Mouse (Mus musculus): ENCODE data around the gene Lat2.
"Not testable (repeated sequence)": the region's sequence is repeated elsewhere in the genome, so short reads cannot be mapped to it uniquely, and the experiment has no call there.

Gene Lat2

GRCm38 (mm10) chr5:134614802-134615201, at the start of gene Lat2:
Gene Lat2, minus strand, starts transcription at chr5:134615025.
- DNase-seq = no peak

GRCm38 (mm10) chr5:134656708-134657107, 41.9 kb upstream of the Lat2 start:
- peak; percentile 53 to 55 for DNase-seq

GRCm38 (mm10) chr5:134652015-134652414, 37.2 kb upstream of the Lat2 start:
- peak in 1 of 2 experiments; percentile 29 for DNase-seq

- peak; percentile 56 to 80 for DNase-seq
Measured at GRCm38 (mm10) chr5:134650926-134651325, 36.1 kb upstream of the Lat2 start.

- not testable (repeated sequence) for DNase-seq
Measured at GRCm38 (mm10) chr5:134648976-134649375, 34.2 kb upstream of the Lat2 start.

- no peak for DNase-seq
Measured at GRCm38 (mm10) chr5:134647394-134647793, 32.6 kb upstream of the Lat2 start.

- DNase-seq = no peak
Measured at GRCm38 (mm10) chr5:134646461-134646860, 31.6 kb upstream of the Lat2 start.

GRCm38 (mm10) chr5:134644643-134645118, 29.9 kb upstream of the Lat2 start:
- no peak for DNase-seq

GRCm38 (mm10) chr5:134644121-134644520, 29.3 kb upstream of the Lat2 start:
- no peak for DNase-seq

- no peak for DNase-seq
Measured at GRCm38 (mm10) chr5:134640371-134640770, 25.5 kb upstream of the Lat2 start.

- DNase-seq = peak; percentile 99
Measured at GRCm38 (mm10) chr5:134639269-134639682, 24.5 kb upstream of the Lat2 start, which contains the start of gene Eif4h. Gene Eif4h, minus strand, starts transcription at chr5:134639490.

GRCm38 (mm10) chr5:134638461-134639268, 23.8 kb upstream of the Lat2 start:
- DNase-seq = no peak

GRCm38 (mm10) chr5:134637820-134638367, 23.1 kb upstream of the Lat2 start:
- DNase-seq = no peak

GRCm38 (mm10) chr5:134632841-134633240, 18.0 kb upstream of the Lat2 start:
- no peak for DNase-seq

- no peak for DNase-seq
Measured at GRCm38 (mm10) chr5:134630835-134631234, 16.0 kb upstream of the Lat2 start.

GRCm38 (mm10) chr5:134629508-134629907, 14.7 kb upstream of the Lat2 start:
- DNase-seq = no peak

GRCm38 (mm10) chr5:134622069-134622468, 7.2 kb upstream of the Lat2 start:
- DNase-seq = peak; percentile 80 to 85

GRCm38 (mm10) chr5:134621099-134621640, 6.3 kb upstream of the Lat2 start:
- DNase-seq = peak in 1 of 2 experiments; percentile 44

GRCm38 (mm10) chr5:134620457-134620856, 5.6 kb upstream of the Lat2 start:
- DNase-seq = no peak

- DNase-seq = peak; percentile 66 to 76
Measured at GRCm38 (mm10) chr5:134617071-134617470, 2.2 kb upstream of the Lat2 start.

- no peak for DNase-seq
Measured at GRCm38 (mm10) chr5:134615780-134616179, 955 bp upstream of the Lat2 start.

- no peak for DNase-seq
Measured at GRCm38 (mm10) chr5:134615380-134615779, 555 bp upstream of the Lat2 start.

- DNase-seq = no peak
Measured at GRCm38 (mm10) chr5:134614296-134614695, 529 bp downstream of the Lat2 start.

- no peak for DNase-seq
Measured at GRCm38 (mm10) chr5:134613727-134614126, 1.1 kb downstream of the Lat2 start.

Data from cerebellum, postnatal 14 days (tissue).